Mouse (Mus musculus) midbrain, embryonic 12.5 days (tissue): ENCODE measurements at regions not wholly inside any gene's neighbourhood (a gene's known extent, or its start where the extent isn't known, plus 50 kb on each side); places are given as distances from the start of the nearest gene placed in this dataset.
A peak's percentile ranks its signal among the peaks of the same experiment; 100 is the strongest.

Experiments
- ATAC-seq: fragments of 200-750 bp; cut with Nextera tagmentation; 2 replicates; pipeline ENCODE4 v1.8.0; 2017; ENCODE audit warnings: low read depth, moderate TSS enrichment, moderate library complexity; ENCODE audit not compliant: low FRiP score
- H3K27ac ChIP-seq: fragments of 300-500 bp; sonication (generic); replicated peaks from 2 replicates; pipeline ENCODE4 v1.5.1; 2016; ENCODE audit warnings: mild to moderate bottlenecking
- H3K27me3 ChIP-seq: fragments of 300-500 bp; sonication (generic); 2 replicates; pipeline ENCODE4 v1.6.1; 2016; ENCODE audit warnings: mild to moderate bottlenecking
- H3K36me3 ChIP-seq: fragments of 300-500 bp; sonication (generic); 2 replicates; pipeline ENCODE4 v1.6.1; 2016
- H3K4me1 ChIP-seq: fragments of 300-500 bp; sonication (generic); 2 replicates; pipeline ENCODE4 v1.6.1; 2016
- H3K4me2 ChIP-seq: fragments of 300-500 bp; sonication (generic); replicated peaks from 2 replicates; pipeline ENCODE4 v1.6.1; 2016; ENCODE audit warnings: mild to moderate bottlenecking, moderate library complexity
- H3K4me3 ChIP-seq: fragments of 300-500 bp; sonication (generic); 2 replicates; pipeline ENCODE4 v1.5.1; 2016; ENCODE audit warnings: mild to moderate bottlenecking
- H3K9ac ChIP-seq: fragments of 300-500 bp; sonication (generic); replicated peaks from 2 replicates; pipeline ENCODE4 v1.6.1; 2016; ENCODE audit warnings: mild to moderate bottlenecking, moderate library complexity
- H3K9me3 ChIP-seq: fragments of 300-500 bp; sonication (generic); 2 replicates; pipeline ENCODE4 v1.6.1; 2016; ENCODE audit warnings: mild to moderate bottlenecking
- WGBS: fragments of 180-500 bp; shearing (Covaris S2); methylation state at CpG from one replicate; pipeline ENCODE4 v1.1.7; 2016; 5-methylcytosine and 5-hydroxymethylcytosine counted together

DNA sequence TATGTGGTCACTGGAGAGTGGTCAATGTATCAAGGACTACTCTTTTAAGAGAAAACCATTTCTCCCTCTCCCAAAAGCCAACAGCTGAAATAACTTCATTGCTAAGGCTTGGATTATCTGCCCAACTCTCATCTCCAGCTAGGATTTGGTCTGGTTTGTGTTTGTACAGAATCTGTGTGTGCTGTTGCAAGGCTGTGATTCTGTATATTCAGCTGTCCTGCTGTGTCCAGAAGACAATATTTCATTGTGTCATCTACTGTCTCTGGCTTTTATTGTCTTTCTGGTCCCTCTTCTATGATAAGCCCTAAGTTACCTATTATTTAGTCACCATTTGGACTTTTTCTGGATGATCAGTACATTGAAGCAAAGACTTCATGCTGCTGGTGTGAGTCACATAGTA is 110.9 kb downstream of the Cenpc1 start:
- ATAC-seq = no peak
- H3K27ac ChIP-seq = no peak overlapping the region

DNA sequence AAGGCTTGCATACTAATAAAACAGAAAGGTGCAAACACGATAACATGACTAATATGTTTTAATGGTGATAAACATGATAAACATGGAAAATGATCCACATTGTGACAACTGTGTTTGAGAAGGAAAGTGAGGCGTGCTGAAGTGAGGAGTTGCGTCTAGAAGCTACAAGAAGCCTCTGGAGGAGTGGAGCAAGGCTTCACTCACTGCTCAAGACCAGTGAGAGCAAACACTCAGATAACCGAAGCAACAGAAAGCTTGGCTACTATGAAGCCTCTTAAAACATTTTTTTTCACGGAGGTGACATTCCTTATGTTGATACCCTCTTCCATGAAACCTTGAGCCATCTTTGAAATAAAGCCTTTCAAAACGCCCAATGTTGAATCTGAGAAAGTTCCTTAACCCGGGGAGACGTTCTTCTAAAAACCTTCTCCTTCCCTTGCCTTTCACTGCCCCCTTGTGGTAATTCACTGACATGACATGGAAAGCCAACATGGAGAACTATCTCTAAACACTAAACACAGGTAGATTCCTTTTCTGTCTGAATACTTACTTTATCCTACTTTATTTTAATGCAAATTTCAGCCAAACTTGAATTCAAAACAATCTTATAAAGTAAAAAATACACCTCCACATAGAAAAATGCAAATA is 128.6 kb downstream of the Cenpc1 start:
- peak; percentile 34; the same call in 1 of the 2 replicates for ATAC-seq
- no peaks in the 10 kb centered on the region for H3K4me1 ChIP-seq
- 40% methylated on average over 8 of the region's 8 CpGs for WGBS

More for the DNA sequence above, 110.9 kb downstream of the Cenpc1 start:
- Histone ChIP-seq H3K36me3 (no peaks in the 10 kb centered on the region), H3K4me2 (no peak overlapping the region), H3K9me3 (no peaks in the 10 kb centered on the region), H3K4me1 (no peaks in the 10 kb centered on the region), H3K27me3 (no peaks in the 10 kb centered on the region), H3K4me3 (no peak overlapping the region), H3K9ac (no peak overlapping the region)

DNA sequence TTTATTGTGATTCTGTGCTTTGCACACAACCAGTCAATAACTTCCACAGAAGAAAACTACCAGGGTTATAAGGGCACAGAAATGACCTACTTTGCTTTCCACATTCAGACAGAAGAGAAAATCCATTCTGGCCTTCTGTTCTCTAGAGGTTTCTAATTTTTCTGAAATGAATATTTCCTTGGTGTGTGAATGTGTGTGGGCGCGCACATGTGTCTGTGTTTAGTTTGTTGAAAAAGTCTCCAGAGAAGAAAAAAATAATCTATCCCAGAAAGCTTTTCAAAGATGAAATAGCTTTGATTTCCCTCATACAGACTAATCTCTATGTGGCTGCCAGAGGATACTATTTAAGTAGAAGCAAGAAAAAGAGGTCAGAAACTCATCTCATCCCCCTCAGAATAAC is 147.1 kb downstream of the Cenpc1 start:
- no peak overlapping the region for H3K4me3 ChIP-seq
- 93% methylated on average over 2 of the region's 2 CpGs for WGBS

More for the DNA sequence above, 128.6 kb downstream of the Cenpc1 start:
- Histone ChIP-seq H3K27ac (no peak overlapping the region), H3K27me3 (no peaks in the 10 kb centered on the region), H3K4me2 (no peak overlapping the region), H3K9ac (no peak overlapping the region), H3K9me3 (no peaks in the 10 kb centered on the region), H3K36me3 (no peaks in the 10 kb centered on the region), H3K4me3 (no peak overlapping the region)

DNA sequence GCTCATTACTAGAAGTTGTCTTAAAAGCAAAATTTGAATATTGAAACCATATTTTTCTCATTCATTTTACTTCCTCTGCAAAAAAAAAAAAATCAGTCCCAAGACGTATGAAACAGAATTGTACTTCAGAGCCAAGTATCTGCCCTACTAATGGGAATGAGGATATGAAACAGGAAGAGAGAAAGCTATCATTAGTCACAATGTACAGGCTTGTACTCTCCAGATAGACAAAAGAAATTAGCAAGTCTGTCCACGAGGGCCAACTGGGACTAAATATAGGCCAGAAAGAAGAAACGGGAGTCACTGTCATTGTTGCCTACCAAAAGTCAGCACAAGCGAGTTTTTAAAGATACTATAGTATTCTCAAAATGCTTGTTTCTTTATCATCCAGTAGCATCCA is 150.4 kb downstream of the Cenpc1 start:
- ATAC-seq = no peak
- no peak overlapping the region for H3K27ac ChIP-seq
- H3K9ac ChIP-seq = no peak overlapping the region
- no peaks in the 10 kb centered on the region for H3K36me3 ChIP-seq
- H3K9me3 ChIP-seq = no peaks in the 10 kb centered on the region
- no peaks in the 10 kb centered on the region for H3K4me1 ChIP-seq
- WGBS = 81% methylated on average over 4 of the region's 4 CpGs
- H3K4me3 ChIP-seq = no peak overlapping the region
- no peaks in the 10 kb centered on the region for H3K27me3 ChIP-seq
- no peak overlapping the region for H3K4me2 ChIP-seq

More for the DNA sequence above, 147.1 kb downstream of the Cenpc1 start:
- Histone ChIP-seq H3K36me3 (no peaks in the 10 kb centered on the region), H3K27ac (no peak overlapping the region), H3K9ac (no peak overlapping the region), H3K4me2 (no peak overlapping the region), H3K4me1 (no peaks in the 10 kb centered on the region), H3K27me3 (no peaks in the 10 kb centered on the region), H3K9me3 (no peaks in the 10 kb centered on the region)
- ATAC-seq = no peak

DNA sequence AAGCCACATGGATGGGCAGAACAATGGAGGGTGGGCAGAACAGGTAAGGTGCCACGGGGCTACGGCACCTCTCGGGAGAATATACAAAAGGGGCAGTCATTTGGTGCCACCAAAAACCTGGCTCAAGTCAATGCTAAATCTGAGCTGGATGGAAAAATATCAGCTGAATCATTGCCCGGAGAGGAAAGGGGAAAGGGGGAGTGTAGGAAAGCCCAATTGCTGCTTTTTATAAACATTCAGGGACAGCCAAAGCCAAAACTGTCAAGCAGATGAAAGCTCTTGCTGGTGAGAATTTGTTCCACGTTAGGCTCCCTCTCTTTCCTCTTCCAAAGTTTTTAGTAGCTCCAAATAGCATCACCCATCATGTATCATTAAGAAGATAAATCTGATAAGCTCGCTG is 168.9 kb downstream of the Cenpc1 start:
- Histone ChIP-seq H3K27ac (no peak overlapping the region), H3K9ac (no peak overlapping the region), H3K4me1 (no peaks in the 10 kb centered on the region), H3K4me3 (no peak overlapping the region), H3K9me3 (no peaks in the 10 kb centered on the region), H3K36me3 (no peaks in the 10 kb centered on the region), H3K27me3 (no peaks in the 10 kb centered on the region), H3K4me2 (no peak overlapping the region)
- ATAC-seq = no peak
- WGBS = 87% methylated on average over 6 of the region's 6 CpGs

DNA sequence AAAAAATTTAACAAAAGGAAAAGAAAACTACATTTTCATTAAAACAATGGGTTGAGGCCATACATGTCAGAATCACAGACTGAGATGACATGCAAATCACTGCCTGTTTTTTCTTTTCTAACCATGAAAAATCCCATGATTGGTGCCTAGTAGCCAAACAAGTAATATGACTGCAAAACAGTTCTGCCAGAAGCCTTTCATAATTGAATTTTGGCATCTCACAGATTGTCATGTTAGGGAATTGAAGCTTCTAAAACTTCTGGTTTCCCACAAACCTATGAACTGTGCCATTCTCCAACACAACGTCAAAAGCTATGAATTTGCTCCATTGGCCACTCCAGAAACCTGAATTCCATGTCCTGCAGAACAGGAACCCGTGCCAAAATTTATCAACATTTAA is 169.6 kb downstream of the Cenpc1 start:
- ATAC-seq = no peak
- no peak overlapping the region for H3K4me2 ChIP-seq
- H3K27ac ChIP-seq = no peak overlapping the region
- H3K36me3 ChIP-seq = no peaks in the 10 kb centered on the region
- no peaks in the 10 kb centered on the region for H3K9me3 ChIP-seq
- H3K4me1 ChIP-seq = no peaks in the 10 kb centered on the region
- 85% methylated on average over 2 of the region's 2 CpGs for WGBS
- no peak overlapping the region for H3K4me3 ChIP-seq
- H3K27me3 ChIP-seq = no peaks in the 10 kb centered on the region
- no peak overlapping the region for H3K9ac ChIP-seq

DNA sequence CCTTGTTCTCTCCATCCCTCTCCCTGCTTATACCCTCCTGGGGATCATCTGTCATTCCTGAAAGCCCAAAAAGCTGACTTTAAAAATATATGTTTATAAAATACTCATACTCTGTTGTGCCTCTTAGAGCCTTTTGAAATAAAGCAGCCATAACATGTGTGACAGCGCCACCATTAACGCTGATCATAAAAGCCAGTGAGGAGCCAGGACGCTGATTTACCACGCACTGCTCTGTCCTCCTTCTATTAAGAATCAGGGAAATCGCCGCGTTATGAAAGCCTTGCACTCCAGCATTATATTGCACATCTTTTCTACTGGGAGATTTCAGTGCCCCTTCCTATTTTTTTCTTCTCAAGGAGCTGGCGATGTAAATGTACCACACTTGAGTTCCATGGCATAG is 195.1 kb downstream of the Cenpc1 start:
- no peaks in the 10 kb centered on the region for H3K9me3 ChIP-seq
- H3K4me3 ChIP-seq = no peak overlapping the region
- ATAC-seq = no peak
- H3K27me3 ChIP-seq = no peaks in the 10 kb centered on the region
- no peak overlapping the region for H3K27ac ChIP-seq
- no peak overlapping the region for H3K9ac ChIP-seq
- no peak overlapping the region for H3K4me2 ChIP-seq
- no peaks in the 10 kb centered on the region for H3K36me3 ChIP-seq
- 91% methylated on average over 8 of the region's 8 CpGs for WGBS
- no peaks in the 10 kb centered on the region for H3K4me1 ChIP-seq

DNA sequence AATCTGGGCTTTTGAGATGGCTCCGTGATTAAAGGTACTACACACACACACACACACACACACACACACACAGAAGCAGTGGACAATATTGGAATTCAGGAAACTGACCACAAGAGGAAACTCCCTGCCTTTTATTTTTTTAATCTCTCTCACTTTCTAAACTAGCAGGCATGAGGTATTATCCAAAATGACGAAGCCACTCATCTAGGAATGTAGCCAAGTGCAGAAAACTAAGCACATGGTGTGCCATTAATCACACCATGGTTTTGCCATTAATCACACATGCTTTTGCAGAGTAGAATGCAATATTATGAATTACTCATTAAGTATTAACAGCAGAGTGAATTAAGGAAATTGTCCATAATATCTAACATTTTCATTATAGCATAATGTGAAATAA is 232.8 kb downstream of the Cenpc1 start:
- Histone ChIP-seq H3K4me3 (no peak overlapping the region), H3K27me3 (no peaks in the 10 kb centered on the region), H3K4me2 (no peak overlapping the region), H3K36me3 (no peaks in the 10 kb centered on the region), H3K9me3 (no peaks in the 10 kb centered on the region), H3K27ac (no peak overlapping the region), H3K9ac (no peak overlapping the region), H3K4me1 (no peaks in the 10 kb centered on the region)
- 92% methylated on average over 2 of the region's 2 CpGs for WGBS
- ATAC-seq = no peak

DNA sequence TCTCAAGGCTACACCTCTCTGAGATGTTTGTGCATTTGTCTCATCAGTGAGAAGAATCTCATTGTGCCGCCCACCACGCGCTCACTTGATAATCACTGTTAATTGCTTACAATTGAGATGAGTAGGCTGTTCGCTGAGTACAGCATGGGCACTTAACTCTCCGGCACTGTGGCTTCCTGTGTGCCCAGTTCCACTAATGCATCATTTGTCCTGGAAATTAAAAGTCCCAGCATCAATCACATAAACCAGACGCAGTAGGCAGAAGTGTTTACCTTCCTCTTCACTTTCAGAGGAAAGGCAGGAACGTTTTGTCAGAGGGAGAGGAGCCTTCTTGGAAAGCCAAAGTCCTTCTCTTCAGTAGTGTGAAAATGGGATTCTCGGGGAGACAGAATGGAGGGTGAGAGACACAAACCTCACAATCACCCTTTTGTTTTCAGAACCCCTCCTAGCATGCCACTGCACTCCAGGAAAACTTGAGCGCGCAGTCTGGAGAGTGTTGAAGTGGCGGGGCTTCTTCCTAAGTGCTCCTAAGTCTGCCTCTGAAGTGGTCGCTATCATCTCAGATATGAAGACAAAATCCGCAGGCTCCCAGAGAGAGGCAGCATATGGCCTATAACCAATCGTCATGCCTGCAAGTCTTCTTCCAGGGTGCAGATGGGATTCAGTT is 269.7 kb downstream of the Cenpc1 start:
- WGBS = 74% methylated on average over 14 of the region's 14 CpGs
- Histone ChIP-seq H3K27me3 (no peaks in the 10 kb centered on the region), H3K36me3 (no peaks in the 10 kb centered on the region), H3K9ac (no peak overlapping the region), H3K4me3 (no peak overlapping the region), H3K4me1 (0 out of 2 replicates have a peak, but pooled peaks cover 2% of the 10 kb centered on the region), H3K27ac (no peak overlapping the region), H3K9me3 (no peaks in the 10 kb centered on the region), H3K4me2 (no peak overlapping the region)
- ATAC-seq = no peak

DNA sequence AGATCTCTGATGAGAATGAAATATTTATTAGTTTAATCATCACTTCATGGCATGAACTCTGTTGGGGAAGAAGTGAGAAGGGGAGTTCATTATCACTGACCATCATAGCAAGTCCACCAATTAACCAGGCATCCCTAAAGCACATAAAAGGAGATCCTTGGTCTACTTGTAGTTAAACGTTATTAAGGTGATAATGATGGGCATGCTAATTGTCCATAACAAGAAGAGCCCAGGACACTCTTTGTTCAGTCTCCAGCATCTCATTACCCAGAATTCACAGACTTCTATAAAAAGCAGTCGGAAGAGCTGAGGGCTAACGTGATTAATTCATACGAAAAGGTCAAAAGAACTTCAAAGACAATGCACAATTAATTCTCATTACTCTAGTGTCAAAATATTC is 272.2 kb downstream of the Cenpc1 start:
- Histone ChIP-seq H3K4me1 (0 out of 2 replicates have a peak, but pooled peaks cover 3% of the 10 kb centered on the region), H3K4me3 (no peak overlapping the region), H3K9me3 (no peaks in the 10 kb centered on the region), H3K9ac (no peak overlapping the region), H3K27ac (no peak overlapping the region), H3K36me3 (no peaks in the 10 kb centered on the region), H3K27me3 (no peaks in the 10 kb centered on the region), H3K4me2 (no peak overlapping the region)
- ATAC-seq = peak; percentile 19; the same call in 1 of the 2 replicates
- 60% methylated on average over 4 of the region's 4 CpGs for WGBS

DNA sequence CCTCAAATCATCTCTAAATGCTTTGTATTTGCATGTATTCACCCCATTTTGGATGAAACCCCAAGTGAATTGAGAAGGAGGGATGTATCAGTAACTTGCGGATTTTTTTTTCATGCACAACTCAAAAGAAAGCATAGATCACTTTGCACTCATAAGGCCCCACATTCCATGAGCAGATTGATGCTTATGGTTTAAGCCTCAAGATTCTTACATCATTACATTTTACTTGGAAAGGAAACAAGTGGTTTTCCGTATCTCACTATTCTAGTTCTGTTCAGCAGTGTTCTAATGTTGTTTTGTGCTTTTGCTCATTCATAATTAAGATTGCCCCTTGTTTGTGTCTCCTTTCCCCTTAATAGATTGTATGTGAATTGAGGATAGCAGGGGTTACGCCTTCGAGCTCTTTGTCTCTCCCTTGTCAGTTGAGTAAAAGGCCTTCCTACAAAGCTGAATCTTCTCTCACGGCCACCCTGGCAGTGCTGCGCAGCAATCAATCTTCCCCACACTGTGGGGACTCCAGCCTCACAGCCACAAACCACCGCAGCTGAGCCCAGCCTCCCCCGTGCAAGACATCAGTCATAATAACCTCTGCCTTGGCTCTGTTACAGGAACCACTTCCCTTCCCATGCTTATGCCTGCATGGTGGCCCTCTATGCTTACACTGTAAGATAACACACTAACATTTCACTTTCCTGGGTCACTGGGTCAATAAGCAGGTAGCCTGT is 284.5 kb downstream of the Cenpc1 start:
- no peak overlapping the region for H3K4me2 ChIP-seq
- no peaks in the 10 kb centered on the region for H3K27me3 ChIP-seq
- H3K9me3 ChIP-seq = no peaks in the 10 kb centered on the region
- peaks cover 5% of the 10 kb centered on the region; the same call in 1 of the 2 replicates for H3K4me1 ChIP-seq
- H3K4me3 ChIP-seq = no peak overlapping the region
- peak; percentile 76 for ATAC-seq
- H3K27ac ChIP-seq = peak overlapping the region; percentile 52
- H3K36me3 ChIP-seq = no peaks in the 10 kb centered on the region
- 46% methylated on average over 8 of the region's 8 CpGs for WGBS
- no peak overlapping the region for H3K9ac ChIP-seq

DNA sequence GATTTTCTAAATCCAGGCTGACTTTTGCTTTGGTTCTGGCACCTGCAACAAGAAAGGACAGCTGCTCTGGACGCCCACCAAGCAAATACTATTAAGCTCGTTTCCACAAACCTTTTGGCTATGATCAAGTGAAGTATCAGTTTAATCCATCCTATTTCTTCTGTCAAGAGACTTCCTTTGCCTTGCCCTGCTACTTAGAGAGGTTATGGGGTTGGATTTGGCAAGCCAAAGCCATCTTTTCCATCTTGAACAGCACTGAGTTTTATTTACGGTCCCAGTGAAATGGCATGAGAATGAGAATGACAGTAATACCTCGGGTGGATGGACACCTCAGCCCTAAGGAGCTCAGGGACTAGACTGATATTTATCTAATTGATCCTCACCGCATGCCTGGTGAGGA is 285.4 kb downstream of the Cenpc1 start:
- no peaks in the 10 kb centered on the region for H3K36me3 ChIP-seq
- no peaks in the 10 kb centered on the region for H3K9me3 ChIP-seq
- no peaks in the 10 kb centered on the region for H3K27me3 ChIP-seq
- H3K4me2 ChIP-seq = no peak overlapping the region
- peak; percentile 50 for ATAC-seq
- 15% methylated on average over 5 of the region's 5 CpGs for WGBS
- no peak overlapping the region for H3K4me3 ChIP-seq
- peaks cover 5% of the 10 kb centered on the region; the same call in 1 of the 2 replicates for H3K4me1 ChIP-seq
- 0 out of 2 replicates have a peak overlapping the region, but pooled peaks have one; percentile 30 for H3K27ac ChIP-seq
- no peak overlapping the region for H3K9ac ChIP-seq
